ENCODE assay signal across 8 mouse cellular contexts in the genomic region with DNA sequence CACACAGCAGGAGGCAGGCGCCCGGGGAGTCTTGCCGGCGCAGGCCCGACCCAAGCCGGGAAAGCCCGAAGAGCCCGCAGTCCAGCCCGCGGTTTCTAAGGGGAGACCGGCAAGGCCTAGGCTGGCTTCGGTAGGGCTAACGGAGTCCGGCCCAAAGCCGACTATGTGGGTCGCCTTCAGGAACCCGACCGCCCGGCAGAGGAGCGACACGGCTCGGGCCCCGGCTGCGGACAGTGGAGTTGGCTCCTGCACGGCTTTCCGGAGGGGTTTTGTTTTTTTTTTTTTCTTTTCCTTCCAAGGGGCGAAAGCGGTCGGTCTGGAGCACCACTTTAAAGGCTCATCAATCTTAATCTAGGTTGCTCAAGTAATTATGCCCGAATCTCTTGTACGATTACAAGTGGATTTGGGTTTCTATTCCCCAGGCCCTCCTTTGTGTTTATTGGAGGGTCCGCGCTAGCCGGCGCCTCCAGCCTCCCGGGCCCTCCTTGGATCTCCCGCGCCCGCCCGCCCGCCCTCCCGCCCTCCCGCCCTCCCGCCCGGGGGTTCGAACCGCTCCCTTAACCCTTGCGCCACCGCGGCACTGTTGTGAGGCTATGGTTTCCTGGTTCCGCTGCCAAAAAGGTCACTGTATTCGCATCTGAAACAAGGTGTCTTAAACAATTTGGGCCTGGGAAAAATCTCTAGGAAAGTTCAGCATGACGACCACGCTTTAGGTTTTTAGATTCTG. TPM values are rescaled to one million over a fixed set of nuclear protein-coding genes. Genes with fewer than 3 reads are reported as not detected.
DNase-seq lines count a peak whose midpoint lies in the region; ATAC-seq lines count a peak whose summit lies in the region.

No protein-coding gene starts in this region.

- ATAC-seq in forebrain, embryonic 13.5 days: 0 out of 2 replicates have a peak, but pooled peaks have one; percentile 50
- peak; percentile 23; the same call in 1 of the 2 replicates for ATAC-seq in megakaryocyte progenitor cell, adult 5-6 weeks (replicated peaks; ENCODE audit: poor library complexity)
- peak; percentile 77; the same call in 1 of the 2 replicates for ATAC-seq in stomach, embryonic 16.5 days (ENCODE audit: insufficient read depth, low FRiP score)

- intact Hi-C loops in heart, postnatal 14 days (cut with DNase I): loop anchor here (10.0 kb wide), 1 partner anchor 263 kb away; no protein-coding TSS in a partner anchor

- no peak overlapping the region; the same call in 1 of the 2 replicates for H3K27ac ChIP-seq in brown adipose tissue, adult 24 weeks (replicated peaks; ENCODE audit: low read depth, low read length)
- H3K27ac ChIP-seq in forebrain, embryonic 13.5 days: peak overlapping the region; percentile 44; the same call in 1 of the 2 replicates
- H3K27ac ChIP-seq in stomach, embryonic 16.5 days (ENCODE audit: low read length): peak overlapping the region; percentile 42; the same call in 1 of the 2 replicates

- no peaks in the 10 kb centered on the region for H3K4me1 ChIP-seq in brown adipose tissue, adult 24 weeks (ENCODE audit: control insufficient read depth, insufficient read depth, insufficient read length, low read length)
- peaks cover 21% of the 10 kb centered on the region for H3K4me1 ChIP-seq in forebrain, embryonic 13.5 days
- no peaks in the 10 kb centered on the region for H3K4me1 ChIP-seq in stomach, embryonic 16.5 days (ENCODE audit: control insufficient read depth, insufficient read depth, low read length)

- no peaks in the 10 kb centered on the region for H3K36me3 ChIP-seq in forebrain, embryonic 13.5 days (ENCODE audit: poor library complexity, severe bottlenecking)
- no peaks in the 10 kb centered on the region for H3K36me3 ChIP-seq in stomach, embryonic 16.5 days (ENCODE audit: control insufficient read depth, insufficient read depth, low read length)

- H3K27me3 ChIP-seq in forebrain, embryonic 13.5 days: peaks cover 69% of the 10 kb centered on the region
- H3K27me3 ChIP-seq in stomach, embryonic 16.5 days (ENCODE audit: control insufficient read depth, insufficient read depth, low read length): peaks cover 35% of the 10 kb centered on the region

- peak overlapping the region; percentile 58 for H3K4me3 ChIP-seq in brown adipose tissue, adult 24 weeks (ENCODE audit: insufficient read depth, low read depth, low read length)
- H3K4me3 ChIP-seq in forebrain, embryonic 13.5 days: peak overlapping the region; percentile 40
- peak overlapping the region; percentile 49 for H3K4me3 ChIP-seq in stomach, embryonic 16.5 days (replicated peaks; ENCODE audit: low read length)

- DNase-seq in Muller cell, postnatal 12 days (ENCODE audit: inconsistent ontology term): peak; percentile 78
- DNase-seq in heart, postnatal 14 days: peak; percentile 63 to 74
- peak; percentile 15 to 51 for DNase-seq in kidney, postnatal 36 days
- no peak for DNase-seq in left cerebral cortex, adult 11 months (ENCODE audit: low spot score)

- H3K9ac ChIP-seq in forebrain, embryonic 13.5 days: peak overlapping the region; percentile 67
- H3K9ac ChIP-seq in stomach, embryonic 16.5 days (ENCODE audit: low read length): peak overlapping the region; percentile 69

- WGBS in forebrain, embryonic 13.5 days: under 1% methylated on average over 52 of the region's 54 CpGs
- WGBS in stomach, embryonic 16.5 days: 3% methylated on average over 53 of the region's 54 CpGs

- peak overlapping the region; percentile 64 for H3K4me2 ChIP-seq in forebrain, embryonic 13.5 days
- H3K4me2 ChIP-seq in stomach, embryonic 16.5 days (ENCODE audit: low read depth, low read length): peak overlapping the region; percentile 74

- H3K9me3 ChIP-seq in forebrain, embryonic 13.5 days (replicated peaks): no peaks in the 10 kb centered on the region
- no peaks in the 10 kb centered on the region for H3K9me3 ChIP-seq in stomach, embryonic 16.5 days (replicated peaks; ENCODE audit: control insufficient read depth, low read length)

RNA-seq across cellular contexts. Expression of gene Mab21l1, which starts 5.3 kb away (rescaled TPM):
- polyA plus RNA-seq in brown adipose tissue, adult 24 weeks (2012; ENCODE audit: insufficient read depth, insufficient read length, missing spikeins): not detected in 2 replicates
- polyA plus RNA-seq in forebrain, embryonic 13.5 days (2015; fragmentation: Nextera tagmentation; extraction: Ambion mirVana): 16.1 and 42.0 TPM in 2 replicates
- not detected for total RNA-seq in heart, postnatal 14 days (2021)
- total RNA-seq in megakaryocyte progenitor cell, adult 5-6 weeks (2015): not detected in 2 replicates
- not detected in 2 replicates for total RNA-seq in megakaryocyte progenitor cell, adult 5-6 weeks (2017)
- 8.4 and 8.6 TPM in 2 replicates for polyA plus RNA-seq in stomach, embryonic 16.5 days (2015; fragmentation: Nextera tagmentation; extraction: Ambion mirVana)

Comparison
In these comparisons a context has a peak if more than half of its experiments do, and no peak if none do; other contexts are left out.
1. ATAC-seq: peak in every context shown above with its lines; median percentile 77 in stomach, embryonic 16.5 days; 50 in forebrain, embryonic 13.5 days; 23 in megakaryocyte progenitor cell, adult 5-6 weeks.